Mouse (Mus musculus) MEL (cell line): ENCODE measurements around the gene Rnf19b. TPM values are rescaled to one million over a fixed set of nuclear protein-coding genes. Genes with fewer than 3 reads are reported as not detected.

Source experiments
- DNase-seq: peaks from one replicate; pipeline ENCODE4 v3.0.0; 2011; ENCODE audit warnings: low read depth, low spot score
- H3K27ac ChIP-seq: 2 replicates; pipeline ENCODE4 v1.5.1; 2012; ENCODE audit warnings: low read depth, mild to moderate bottlenecking, control low read depth, low read length, moderate library complexity; ENCODE audit not compliant: control insufficient read depth
- H3K27me3 ChIP-seq, 2 experiments: fragments of 150-350 bp in 1 of 2; sonication (generic) in 1 of 2; 2 replicates each; pipeline ENCODE4 v1.6.1; 2012; ENCODE audit warnings: low read length in 2 of 2, mild to moderate bottlenecking in 2 of 2, improper control_type of control experiment in 1 of 2, moderate library complexity in 1 of 2; ENCODE audit not compliant: insufficient read depth in 2 of 2, control insufficient read depth in 1 of 2
- H3K36me3 ChIP-seq, 2 experiments: 2 replicates each; pipeline ENCODE4 v1.6.1; 2012 to 2014; ENCODE audit warnings: low read length in 2 of 2, improper control_type of control experiment in 1 of 2, inconsistent platforms in 1 of 2, mild to moderate bottlenecking in 1 of 2; ENCODE audit not compliant: insufficient read depth in 2 of 2, control insufficient read depth in 1 of 2
- H3K4me1 ChIP-seq, 2 experiments: fragments of 150-350 bp in 1 of 2; sonication (generic) in 1 of 2; 2 replicates each; pipeline ENCODE4 v1.6.1; 2012; ENCODE audit warnings: low read length in 2 of 2, improper control_type of control experiment in 1 of 2, mild to moderate bottlenecking in 1 of 2; ENCODE audit not compliant: insufficient read depth in 2 of 2, control insufficient read depth in 1 of 2
- H3K4me3 ChIP-seq, 2 experiments: fragments of 150-350 bp in 1 of 2; sonication (generic) in 1 of 2; 2 replicates each; pipeline ENCODE4 v1.5.1; 2012; ENCODE audit warnings: low read depth in 2 of 2, low read length in 2 of 2, mild to moderate bottlenecking in 2 of 2, moderate library complexity in 2 of 2, control low read depth in 1 of 2, improper control_type of control experiment in 1 of 2; ENCODE audit not compliant: control insufficient read depth in 1 of 2, insufficient read depth in 1 of 2
- H3K79me2 ChIP-seq: 2 replicates; pipeline ENCODE4 v1.6.1; 2012; ENCODE audit warnings: mild to moderate bottlenecking, low read length, moderate library complexity; ENCODE audit not compliant: control insufficient read depth, poor library complexity, insufficient read depth
- H3K9ac ChIP-seq: 2 replicates; pipeline ENCODE4 v1.6.1; 2012; ENCODE audit warnings: low read depth, mild to moderate bottlenecking, control low read depth, low read length, moderate library complexity; ENCODE audit not compliant: control insufficient read depth, poor library complexity, severe bottlenecking
- H3K9me3 ChIP-seq: fragments of 150-350 bp; sonication (generic); replicated peaks from 2 replicates; pipeline ENCODE4 v1.6.1; 2012; ENCODE audit warnings: mild to moderate bottlenecking, low read length, improper control_type of control experiment, moderate library complexity; ENCODE audit not compliant: insufficient read depth
- BHLHE40 ChIP-seq: IDR thresholded peaks from 2 replicates; pipeline ENCODE4 v1.6.1; 2012; ENCODE audit warnings: low read depth, mild to moderate bottlenecking, inconsistent platforms, low read length, improper control_type of control experiment, borderline replicate concordance
- CHD1 ChIP-seq: IDR thresholded peaks from 2 replicates; pipeline ENCODE4 v1.6.1; 2012; ENCODE audit warnings: low read depth, mild to moderate bottlenecking, inconsistent platforms, low read length, improper control_type of control experiment
- CHD2 ChIP-seq: IDR thresholded peaks from 2 replicates; pipeline ENCODE4 v1.6.1; 2011; ENCODE audit warnings: low read length, improper control_type of control experiment
- CTCF ChIP-seq, 3 experiments: IDR thresholded peaks in 2 of 3; conservative IDR thresholded peaks in 1 of 3; 2 replicates each; pipeline ENCODE4 v1.5.1; 2011 to 2012; ENCODE audit warnings: low read length in 3 of 3, low read depth in 2 of 3, mild to moderate bottlenecking in 2 of 3, improper control_type of control experiment in 1 of 3, inconsistent platforms in 1 of 3, mixed read lengths in 1 of 3, moderate library complexity in 1 of 3; ENCODE audit not compliant: control insufficient read depth in 1 of 3, insufficient read depth in 1 of 3, poor library complexity in 1 of 3, severe bottlenecking in 1 of 3
- EP300 ChIP-seq, 2 experiments: IDR thresholded peaks; 2 replicates each; pipeline ENCODE4 v1.6.1; 2011; ENCODE audit warnings: improper control_type of control experiment in 2 of 2, low read length in 2 of 2, low read depth in 1 of 2, mild to moderate bottlenecking in 1 of 2
- ETS1 ChIP-seq: IDR thresholded peaks from 2 replicates; pipeline ENCODE4 v1.6.1; 2012; ENCODE audit warnings: low read depth, mild to moderate bottlenecking, inconsistent platforms, low read length, improper control_type of control experiment, moderate library complexity
- JUND ChIP-seq: IDR thresholded peaks from 2 replicates; pipeline ENCODE4 v1.6.1; 2011; ENCODE audit warnings: low read depth, mild to moderate bottlenecking, improper control_type of control experiment, low read length
- KAT2A ChIP-seq: conservative IDR thresholded peaks from 2 replicates; pipeline ENCODE4 v1.6.1; 2012; ENCODE audit warnings: low read depth, low read length, improper control_type of control experiment, inconsistent platforms
- MAZ ChIP-seq: IDR thresholded peaks from 2 replicates; pipeline ENCODE4 v1.6.1; 2012; ENCODE audit warnings: low read depth, mild to moderate bottlenecking, inconsistent platforms, low read length, improper control_type of control experiment
- MEF2A ChIP-seq: IDR thresholded peaks from 2 replicates; pipeline ENCODE4 v1.6.1; 2014; ENCODE audit warnings: low read depth, mild to moderate bottlenecking, inconsistent platforms, low read length, improper control_type of control experiment; ENCODE audit not compliant: poor library complexity, insufficient replicate concordance, severe bottlenecking; ENCODE audit errors: extremely low read depth
- MXI1 ChIP-seq: IDR thresholded peaks from 2 replicates; pipeline ENCODE4 v1.6.1; 2011; ENCODE audit warnings: mild to moderate bottlenecking, low read depth, low read length, improper control_type of control experiment
- MYB ChIP-seq: IDR thresholded peaks from 2 replicates; pipeline ENCODE4 v1.6.1; 2011; ENCODE audit warnings: mild to moderate bottlenecking, low read depth, low read length, improper control_type of control experiment
- NELFE ChIP-seq: IDR thresholded peaks from 2 replicates; pipeline ENCODE4 v1.6.1; 2011; ENCODE audit warnings: low read depth, low read length, improper control_type of control experiment
- NRF1 ChIP-seq: IDR thresholded peaks from 2 replicates; pipeline ENCODE4 v1.6.1; 2014; ENCODE audit warnings: low read depth, mild to moderate bottlenecking, inconsistent platforms, low read length, improper control_type of control experiment, moderate library complexity; ENCODE audit not compliant: poor library complexity, insufficient read depth, severe bottlenecking
- POLR2A ChIP-seq, 2 experiments: IDR thresholded peaks; 2 replicates each; pipeline ENCODE4 v1.6.1; 2011 to 2012; ENCODE audit warnings: low read length in 2 of 2, mild to moderate bottlenecking in 2 of 2, control low read depth in 1 of 2, improper control_type of control experiment in 1 of 2, low read depth in 1 of 2, moderate library complexity in 1 of 2; ENCODE audit not compliant: control insufficient read depth in 1 of 2, insufficient read depth in 1 of 2, poor library complexity in 1 of 2
- POLR2AphosphoS2 ChIP-seq: IDR thresholded peaks from 2 replicates; pipeline ENCODE4 v1.6.1; 2011; ENCODE audit warnings: low read length, improper control_type of control experiment
- RAD21 ChIP-seq: IDR thresholded peaks from 2 replicates; pipeline ENCODE4 v1.6.1; 2011; ENCODE audit warnings: mild to moderate bottlenecking, low read depth, low read length, improper control_type of control experiment
- SIN3A ChIP-seq: IDR thresholded peaks from 2 replicates; pipeline ENCODE4 v1.6.1; 2012; ENCODE audit warnings: low read length, improper control_type of control experiment, inconsistent platforms
- SMC3 ChIP-seq: IDR thresholded peaks from 2 replicates; pipeline ENCODE4 v1.6.1; 2011; ENCODE audit warnings: low read depth, low read length, improper control_type of control experiment
- TAL1 ChIP-seq: IDR thresholded peaks from 2 replicates; pipeline ENCODE4 v1.6.1; 2012; ENCODE audit warnings: mild to moderate bottlenecking, inconsistent platforms, low read length, moderate library complexity, mixed read lengths
- TCF12 ChIP-seq: IDR thresholded peaks from 2 replicates; pipeline ENCODE4 v1.6.1; 2014; ENCODE audit warnings: low read depth, mild to moderate bottlenecking, inconsistent platforms, low read length, improper control_type of control experiment, moderate library complexity
- UBTF ChIP-seq: IDR thresholded peaks from 2 replicates; pipeline ENCODE4 v1.6.1; 2012; ENCODE audit warnings: low read depth, mild to moderate bottlenecking, inconsistent platforms, low read length, improper control_type of control experiment, moderate library complexity, borderline replicate concordance; ENCODE audit not compliant: insufficient read depth
- USF1 ChIP-seq: IDR thresholded peaks from 2 replicates; pipeline ENCODE4 v1.6.1; 2014; ENCODE audit warnings: low read depth, mild to moderate bottlenecking, inconsistent platforms, low read length, improper control_type of control experiment, moderate library complexity
- USF2 ChIP-seq, 2 experiments: IDR thresholded peaks; 2 replicates each; pipeline ENCODE4 v1.6.1; 2011 to 2012; ENCODE audit warnings: improper control_type of control experiment in 2 of 2, low read length in 2 of 2, borderline replicate concordance in 1 of 2, inconsistent platforms in 1 of 2, low read depth in 1 of 2, mild to moderate bottlenecking in 1 of 2; ENCODE audit not compliant: insufficient read depth in 1 of 2
- ZC3H11A ChIP-seq: IDR thresholded peaks from 2 replicates; pipeline ENCODE4 v1.6.1; 2012; ENCODE audit warnings: low read depth, mild to moderate bottlenecking, inconsistent platforms, low read length, improper control_type of control experiment
- ZKSCAN1 ChIP-seq: IDR thresholded peaks from 2 replicates; pipeline ENCODE4 v1.6.1; 2012; ENCODE audit warnings: low read depth, mild to moderate bottlenecking, inconsistent platforms, low read length, improper control_type of control experiment, moderate library complexity
- ZMIZ1 ChIP-seq: IDR thresholded peaks from 2 replicates; pipeline ENCODE4 v1.6.1; 2012; ENCODE audit warnings: low read depth, mild to moderate bottlenecking, inconsistent platforms, low read length, improper control_type of control experiment, moderate library complexity
- polyA plus RNA-seq, 2 experiments: library from polyadenylated mRNA; stranded (reverse) in 1 of 2; unstranded in 1 of 2; fragments of >175 nt in 1 of 2; fragments of >200 nt in 1 of 2; gene quantifications; 2 replicates each; pipeline versions ENCODE4 v1.2.1 to v1.2.4; 2012; ENCODE audit warnings: low replicate concordance in 2 of 2, low read depth in 1 of 2; ENCODE audit not compliant: insufficient read length in 2 of 2, insufficient read depth in 1 of 2, missing spikeins in 1 of 2
- total RNA-seq: library from RNA; depleted of rRNA; stranded (reverse); fragments of 300-350 nt; gene quantifications from 2 replicates; pipeline ENCODE4 v1.2.3, GENCODE M21; 2012

Gene Rnf19b
- total and polyA plus RNA-seq, 3 experiments, result 26.3 to 30.0 TPM; not detected in 1

GRCm38 (mm10) chr4:129117720-129118510, 59.8 kb downstream of the Rnf19b start:
- Histone ChIP-seq H3K27me3 (0 out of 4 replicates have a peak, but pooled peaks cover 0 to 1% of the 10 kb centered on the region in 2 experiments), H3K9ac (no peak overlapping the region), H3K9me3 (no peaks in the 10 kb centered on the region), H3K36me3 (no peaks in the 10 kb centered on the region), H3K27ac (no peak overlapping the region), H3K4me3 (no peak overlapping the region), H3K79me2 (no peaks in the 10 kb centered on the region), H3K4me1 (no peaks in the 10 kb centered on the region)
- TF ChIP-seq POLR2A (IDR thresholded peaks at IDR 0.05; ENCODE audit: control insufficient read depth in 1 of 2, insufficient read depth in 1 of 2, low read depth in 1 of 2, low read length in 2 of 2, poor library complexity in 1 of 2) (no peak), MYB (no peak), EP300 (IDR thresholded peaks at IDR 0.05; ENCODE audit: low read depth in 1 of 2, low read length in 2 of 2) (no peak), JUND (no peak), CHD1 (no peak), UBTF (no peak), MAZ (no peak), MXI1 (no peak), SMC3 (no peak), NRF1 (no peak), CHD2 (no peak), NELFE (no peak), ETS1 (no peak), MEF2A (no peak), RAD21 (no peak)
- no peak for DNase-seq

- Histone ChIP-seq H3K9ac (no peak overlapping the region), H3K36me3 (no peaks in the 10 kb centered on the region), H3K79me2 (no peaks in the 10 kb centered on the region), H3K4me3 (no peak overlapping the region), H3K27ac (no peak overlapping the region), H3K4me1 (no peaks in the 10 kb centered on the region; a peak in 1 of 4 replicates)
- TF ChIP-seq TAL1 (no peak), POLR2AphosphoS2 (no peak), CHD2 (no peak), MEF2A (no peak), TCF12 (no peak), SMC3 (no peak), BHLHE40 (no peak), ZC3H11A (no peak), NELFE (no peak), ZMIZ1 (no peak), USF1 (no peak), USF2 (IDR thresholded peaks at IDR 0.05; ENCODE audit: borderline replicate concordance in 1 of 2, insufficient read depth in 1 of 2, low read depth in 1 of 2, low read length in 2 of 2) (no peak), CTCF (IDR thresholded peaks at IDR 0.05 in 2 of 3, conservative IDR thresholded peaks at IDR 0.05 in 1 of 3; ENCODE audit: control insufficient read depth in 1 of 3, insufficient read depth in 1 of 3, low read depth in 2 of 3, low read length in 3 of 3, poor library complexity in 1 of 3, severe bottlenecking in 1 of 3) (no peak), ZKSCAN1 (no peak), SIN3A (no peak), MXI1 (no peak), KAT2A (no peak)
- TF ChIP-seq, all 39 proteins: peak for 0
- 0 out of 4 replicates have a peak, but pooled peaks cover 0 to 1% of the 10 kb centered on the region in 2 experiments for H3K27me3 ChIP-seq
- H3K9me3 ChIP-seq, result no peaks in the 10 kb centered on the region
- no peak for DNase-seq
Measured at GRCm38 (mm10) chr4:129119708-129120107, 61.6 kb downstream of the Rnf19b start.
